Mouse (Mus musculus): ENCODE measurements around the gene Pik3ap1. TPM values are rescaled to one million over a fixed set of nuclear protein-coding genes. Genes with fewer than 3 reads are reported as not detected.
A peak's percentile ranks its signal among the peaks of the same experiment; 100 is the strongest.

The Pik3ap1 gene
- polyA plus RNA-seq, 1 experiment from 2014 or later = 1.3 TPM

DNA sequence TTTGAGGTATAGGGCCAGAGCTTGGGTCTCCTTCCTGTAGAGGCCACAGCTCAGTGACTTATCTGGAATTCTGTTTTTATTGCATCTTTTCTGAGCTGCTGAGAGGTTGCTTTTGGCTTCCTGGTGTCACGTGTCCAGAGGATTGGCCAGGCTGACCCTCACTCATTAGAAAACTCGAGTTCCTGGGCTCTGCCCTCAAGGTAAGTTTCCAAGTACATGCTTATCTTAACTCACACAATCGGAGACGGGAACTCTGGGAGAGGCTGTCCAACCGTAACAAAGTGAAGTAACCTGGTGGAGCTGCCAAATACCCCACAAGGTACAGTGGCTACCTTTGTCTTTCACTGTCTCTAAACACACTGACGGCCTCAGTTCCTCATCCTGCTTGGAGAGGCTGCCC is 81.5 kb downstream of the Pik3ap1 start:
- 38% methylated on average over 6 of the region's 6 CpGs for WGBS
- H3K9me3 ChIP-seq (replicated peaks) = no peaks in the 10 kb centered on the region
- no peak for ATAC-seq (ENCODE audit: insufficient number of reproducible peaks, low FRiP score)
- no peak overlapping the region for H3K4me2 ChIP-seq
- no peak overlapping the region for H3K4me3 ChIP-seq
- H3K27ac ChIP-seq (ENCODE audit: poor library complexity, severe bottlenecking) = no peak overlapping the region
- H3K36me3 ChIP-seq = no peaks in the 10 kb centered on the region
- no peaks in the 10 kb centered on the region for H3K27me3 ChIP-seq (replicated peaks)
- peaks cover 5% of the 10 kb centered on the region; the same call in 1 of the 2 replicates for H3K4me1 ChIP-seq (replicated peaks)
- H3K9ac ChIP-seq = no peak overlapping the region

DNA sequence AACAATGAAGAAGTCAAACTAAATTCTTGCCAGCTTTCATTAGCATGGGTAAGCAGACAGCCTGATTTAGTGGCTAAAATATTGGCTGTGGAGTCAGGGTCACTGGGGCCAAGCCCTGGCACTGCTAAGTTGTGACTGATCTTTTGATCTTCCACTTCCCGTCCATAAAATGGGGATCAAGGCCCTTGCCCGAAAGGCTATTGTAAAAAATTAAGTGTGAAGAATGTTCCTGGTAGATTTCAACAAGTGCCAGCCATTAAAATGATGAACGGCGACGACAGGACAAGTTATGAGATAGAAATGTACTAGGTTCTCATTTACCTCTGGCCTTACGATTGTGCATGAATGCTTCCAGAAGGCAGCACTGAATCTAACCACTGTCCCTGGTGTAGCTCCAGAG is 83.0 kb downstream of the Pik3ap1 start:
- peaks cover 5% of the 10 kb centered on the region; the same call in 1 of the 2 replicates for H3K4me1 ChIP-seq (replicated peaks)
- no peak overlapping the region for H3K4me2 ChIP-seq
- H3K9ac ChIP-seq = no peak overlapping the region
- H3K36me3 ChIP-seq = no peaks in the 10 kb centered on the region
- no peaks in the 10 kb centered on the region for H3K9me3 ChIP-seq (replicated peaks)
- no peak overlapping the region for H3K4me3 ChIP-seq
- 0 out of 2 replicates have a peak, but pooled peaks cover 3% of the 10 kb centered on the region for H3K27me3 ChIP-seq (replicated peaks)
- ATAC-seq (ENCODE audit: insufficient number of reproducible peaks, low FRiP score) = no peak
- no peak overlapping the region for H3K27ac ChIP-seq (ENCODE audit: poor library complexity, severe bottlenecking)
- WGBS = 72% methylated on average over 6 of the region's 6 CpGs

DNA sequence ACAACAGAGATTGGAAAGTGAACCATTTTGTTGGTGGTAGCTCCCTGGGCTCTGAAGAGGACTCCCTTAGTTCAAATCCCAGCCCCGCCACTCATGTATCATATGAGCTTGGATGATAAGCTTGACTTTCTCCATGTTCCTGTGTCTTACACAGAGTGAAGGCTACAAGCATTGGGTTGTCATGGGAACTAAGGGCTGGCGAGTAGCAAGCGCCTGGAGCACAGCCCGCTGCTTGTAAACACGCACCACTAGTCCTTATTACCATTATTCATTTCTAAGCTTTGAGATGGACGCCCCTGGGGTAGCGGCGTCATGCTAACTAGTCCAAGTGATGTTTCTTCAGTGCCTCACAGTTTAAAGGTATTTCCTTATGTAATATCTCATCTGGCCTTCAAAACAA is 85.5 kb downstream of the Pik3ap1 start:
- ATAC-seq (ENCODE audit: insufficient number of reproducible peaks, low FRiP score) = no peak
- 81% methylated on average over 8 of the region's 8 CpGs for WGBS
- H3K4me1 ChIP-seq (replicated peaks) = peaks cover 5% of the 10 kb centered on the region; the same call in 1 of the 2 replicates
- 0 out of 2 replicates have a peak, but pooled peaks cover 3% of the 10 kb centered on the region for H3K27me3 ChIP-seq (replicated peaks)
- no peak overlapping the region for H3K4me2 ChIP-seq
- H3K9me3 ChIP-seq (replicated peaks) = no peaks in the 10 kb centered on the region
- no peak overlapping the region for H3K4me3 ChIP-seq
- no peak overlapping the region for H3K9ac ChIP-seq
- H3K36me3 ChIP-seq = no peaks in the 10 kb centered on the region
- no peak overlapping the region for H3K27ac ChIP-seq (ENCODE audit: poor library complexity, severe bottlenecking)

DNA sequence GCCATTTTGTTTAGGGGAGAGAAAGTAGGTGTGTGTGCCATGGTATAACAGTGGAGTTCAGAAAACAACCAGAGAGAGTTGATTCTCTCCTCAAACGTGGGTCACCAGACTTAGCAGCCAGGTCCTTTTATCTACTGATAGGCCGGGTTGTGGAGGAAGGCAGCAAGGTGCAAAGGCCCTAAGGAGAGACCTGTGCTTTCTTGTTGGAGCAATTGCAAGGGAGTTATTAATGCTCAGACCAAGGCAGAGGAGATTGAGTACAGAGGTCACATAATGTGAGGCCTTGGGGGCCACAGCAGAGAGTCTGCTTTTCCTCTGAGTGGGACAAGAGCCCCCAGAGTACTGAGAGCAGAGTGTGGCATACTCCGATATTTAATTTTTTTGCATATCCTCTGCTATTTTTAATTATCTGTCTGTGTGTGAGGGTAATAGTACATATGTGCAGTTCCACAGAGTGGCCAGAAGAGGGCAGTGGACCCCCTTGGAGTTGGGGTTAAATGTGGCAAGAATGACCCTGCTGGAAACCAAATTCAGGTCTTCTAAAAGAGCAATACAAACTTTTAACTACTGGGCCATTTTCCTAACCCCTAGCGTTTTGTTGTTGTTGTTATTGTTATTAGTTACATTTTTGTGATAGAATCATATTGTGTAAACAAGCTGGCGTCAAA is 93.8 kb downstream of the Pik3ap1 start:
- ATAC-seq (ENCODE audit: insufficient number of reproducible peaks, low FRiP score) = no peak
- WGBS = 58% methylated on average over 5 of the region's 5 CpGs
- Histone ChIP-seq H3K27ac (ENCODE audit: poor library complexity, severe bottlenecking) (no peak overlapping the region), H3K4me1 (replicated peaks) (peaks cover 7% of the 10 kb centered on the region), H3K36me3 (no peaks in the 10 kb centered on the region), H3K4me2 (no peak overlapping the region), H3K27me3 (replicated peaks) (no peaks in the 10 kb centered on the region), H3K9ac (no peak overlapping the region), H3K4me3 (no peak overlapping the region), H3K9me3 (replicated peaks) (no peaks in the 10 kb centered on the region)

DNA sequence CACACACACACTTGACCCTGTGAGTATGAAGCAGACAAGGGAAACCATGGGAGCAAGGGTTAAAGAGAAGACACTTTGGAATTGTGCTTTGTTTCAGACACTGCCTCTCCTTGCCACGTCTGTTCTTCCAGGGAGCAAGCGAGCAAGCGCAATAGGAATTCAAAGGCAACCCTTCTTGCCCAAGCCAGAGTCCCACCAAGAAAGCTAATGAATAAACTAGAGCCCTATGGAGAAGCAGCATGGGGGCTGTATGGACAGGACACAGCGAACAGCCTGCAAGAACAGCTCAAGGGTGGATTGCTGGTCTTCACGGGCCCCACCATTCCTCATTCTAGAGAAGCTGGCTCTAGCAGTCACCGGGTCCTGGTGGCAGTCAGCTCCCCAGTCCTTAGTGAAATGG is 96.3 kb downstream of the Pik3ap1 start:
- H3K4me2 ChIP-seq = no peak overlapping the region
- H3K9me3 ChIP-seq (replicated peaks) = no peaks in the 10 kb centered on the region
- H3K4me3 ChIP-seq = no peak overlapping the region
- no peaks in the 10 kb centered on the region for H3K27me3 ChIP-seq (replicated peaks)
- H3K9ac ChIP-seq = no peak overlapping the region
- no peak for ATAC-seq (ENCODE audit: insufficient number of reproducible peaks, low FRiP score)
- H3K4me1 ChIP-seq (replicated peaks) = peaks cover 18% of the 10 kb centered on the region
- H3K27ac ChIP-seq (ENCODE audit: poor library complexity, severe bottlenecking) = no peak overlapping the region
- WGBS = 70% methylated on average over 6 of the region's 6 CpGs
- H3K36me3 ChIP-seq = no peaks in the 10 kb centered on the region

DNA sequence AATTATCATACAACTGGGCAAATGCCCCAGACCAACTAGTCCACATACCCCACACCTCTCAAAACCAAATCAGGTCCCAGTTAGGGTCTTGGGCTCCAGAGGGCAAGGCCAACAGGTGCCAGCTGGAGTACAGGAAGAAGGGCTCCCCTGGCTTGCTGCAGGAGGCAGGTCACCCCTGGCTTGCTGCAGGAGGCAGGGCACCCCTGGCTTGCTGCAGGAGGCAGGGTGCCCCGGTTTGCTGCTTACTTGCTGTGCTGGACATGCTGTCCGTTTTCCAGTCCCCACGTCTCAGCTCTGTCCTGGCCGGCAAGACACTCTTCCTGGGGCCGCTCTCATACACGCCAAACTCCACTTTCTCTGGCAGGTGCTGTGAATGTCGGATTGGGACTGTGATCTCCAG is 97.7 kb downstream of the Pik3ap1 start:
- Histone ChIP-seq H3K27me3 (replicated peaks) (no peaks in the 10 kb centered on the region), H3K36me3 (no peaks in the 10 kb centered on the region), H3K27ac (ENCODE audit: poor library complexity, severe bottlenecking) (no peak overlapping the region), H3K9me3 (replicated peaks) (no peaks in the 10 kb centered on the region), H3K9ac (no peak overlapping the region), H3K4me3 (no peak overlapping the region), H3K4me1 (replicated peaks) (peaks cover 28% of the 10 kb centered on the region), H3K4me2 (no peak overlapping the region)
- ATAC-seq (ENCODE audit: insufficient number of reproducible peaks, low FRiP score) = no peak
- 78% methylated on average over 7 of the region's 7 CpGs for WGBS

DNA sequence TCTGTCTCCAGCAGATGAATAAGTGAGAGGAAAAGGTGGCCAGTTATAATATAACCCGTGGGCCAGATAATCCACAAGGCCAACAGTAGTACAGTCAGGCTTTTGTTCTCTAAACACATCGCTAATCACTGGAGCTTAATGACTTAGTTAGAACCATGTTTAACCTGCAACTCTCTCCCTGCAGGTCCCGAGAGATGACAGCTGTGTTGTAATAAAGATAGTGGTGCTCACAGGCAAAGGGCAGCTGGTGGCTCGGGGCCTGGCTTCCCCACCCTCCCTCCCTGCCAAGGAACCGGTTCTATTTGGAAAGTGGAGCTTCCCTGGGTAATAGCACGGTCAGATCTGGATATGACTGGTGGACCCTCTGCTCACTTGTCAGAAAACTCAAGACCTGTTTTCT is 100.4 kb downstream of the Pik3ap1 start:
- no peak for ATAC-seq (ENCODE audit: insufficient number of reproducible peaks, low FRiP score)
- 26% methylated on average over 6 of the region's 6 CpGs for WGBS
- no peaks in the 10 kb centered on the region for H3K27me3 ChIP-seq (replicated peaks)
- no peak overlapping the region for H3K4me2 ChIP-seq
- no peak overlapping the region for H3K27ac ChIP-seq (ENCODE audit: poor library complexity, severe bottlenecking)
- H3K9me3 ChIP-seq (replicated peaks) = no peaks in the 10 kb centered on the region
- no peak overlapping the region for H3K9ac ChIP-seq
- H3K36me3 ChIP-seq = no peaks in the 10 kb centered on the region
- peaks cover 32% of the 10 kb centered on the region for H3K4me1 ChIP-seq (replicated peaks)
- no peak overlapping the region for H3K4me3 ChIP-seq

DNA sequence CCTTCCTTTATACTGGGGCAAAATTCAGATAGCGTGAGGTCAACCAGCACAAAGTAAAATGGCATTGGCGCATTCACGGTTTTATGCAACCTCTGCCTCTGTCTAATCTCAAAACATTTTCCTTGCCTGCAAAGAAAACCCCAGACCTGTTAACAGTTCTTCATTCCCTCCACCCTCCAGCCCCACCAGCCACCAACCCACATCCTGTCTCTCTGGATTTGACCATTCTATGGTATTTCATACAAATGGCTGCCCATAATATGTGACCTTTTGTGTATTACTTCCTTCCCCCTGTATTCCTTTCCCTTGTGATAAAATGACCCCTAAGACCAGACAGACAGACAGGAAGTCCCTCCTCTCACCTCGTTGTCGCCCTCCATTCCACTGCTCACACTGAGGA is 102.2 kb downstream of the Pik3ap1 start:
- Histone ChIP-seq H3K9me3 (replicated peaks) (no peaks in the 10 kb centered on the region), H3K27ac (ENCODE audit: poor library complexity, severe bottlenecking) (no peak overlapping the region), H3K4me1 (replicated peaks) (peaks cover 25% of the 10 kb centered on the region), H3K4me2 (peak overlapping the region; percentile 48), H3K27me3 (replicated peaks) (no peaks in the 10 kb centered on the region), H3K4me3 (no peak overlapping the region), H3K9ac (no peak overlapping the region), H3K36me3 (no peaks in the 10 kb centered on the region)
- WGBS = 45% methylated on average over 5 of the region's 5 CpGs
- peak; percentile 9; the same call in 1 of the 2 replicates for ATAC-seq (ENCODE audit: insufficient number of reproducible peaks, low FRiP score)

DNA sequence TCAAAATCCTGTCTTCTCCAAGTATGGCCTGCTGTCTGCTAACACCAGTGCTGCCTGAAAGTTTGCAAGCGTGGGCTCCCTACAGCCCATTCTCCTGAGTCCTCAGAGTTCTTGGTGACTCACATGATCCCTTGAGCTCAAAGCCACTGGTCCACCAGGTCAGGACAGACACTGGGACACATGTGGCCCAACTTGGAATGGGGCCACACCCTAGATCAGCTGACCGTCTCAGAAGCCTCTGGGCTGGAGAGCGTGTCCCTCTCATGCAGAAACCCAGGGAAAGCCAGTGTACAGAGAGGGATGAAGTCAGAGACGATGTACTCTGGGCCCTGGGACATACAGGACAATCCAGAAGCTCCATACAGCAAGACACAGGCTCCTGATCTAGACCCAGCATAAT is 102.7 kb downstream of the Pik3ap1 start:
- no peaks in the 10 kb centered on the region for H3K27me3 ChIP-seq (replicated peaks)
- 77% methylated on average over 4 of the region's 4 CpGs for WGBS
- H3K27ac ChIP-seq (ENCODE audit: poor library complexity, severe bottlenecking) = no peak overlapping the region; the same call in 1 of the 2 replicates
- ATAC-seq (ENCODE audit: insufficient number of reproducible peaks, low FRiP score) = no peak; the same call in 1 of the 2 replicates
- H3K4me2 ChIP-seq = peak overlapping the region; percentile 48; the same call in 1 of the 2 replicates
- no peak overlapping the region for H3K9ac ChIP-seq
- no peaks in the 10 kb centered on the region for H3K9me3 ChIP-seq (replicated peaks)
- no peaks in the 10 kb centered on the region for H3K36me3 ChIP-seq
- no peak overlapping the region for H3K4me3 ChIP-seq
- peaks cover 25% of the 10 kb centered on the region for H3K4me1 ChIP-seq (replicated peaks)

DNA sequence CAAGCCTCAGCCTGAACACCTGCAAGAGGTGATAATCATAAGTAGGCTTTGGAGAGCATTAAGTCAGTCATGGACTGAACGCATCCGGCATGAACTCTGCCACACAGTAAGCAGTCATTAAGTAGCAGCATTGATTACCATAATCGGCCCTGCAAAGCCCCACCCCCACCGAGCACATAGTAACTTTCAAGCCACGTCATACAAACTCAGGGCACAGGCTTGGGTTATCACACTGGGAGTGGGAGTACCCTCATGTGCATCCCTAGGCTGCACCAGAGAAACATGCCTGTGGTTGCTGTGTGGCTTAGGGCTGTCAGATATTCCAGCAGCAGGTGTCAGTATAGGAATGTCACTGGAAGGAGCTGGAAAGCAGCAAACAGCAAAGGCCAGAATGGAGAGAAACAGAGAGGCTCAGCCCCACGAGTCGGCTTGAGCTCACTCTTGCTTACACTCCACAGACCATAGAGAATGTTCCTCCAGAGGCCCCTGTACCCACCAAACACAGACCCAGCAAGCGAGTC is 105.1 kb downstream of the Pik3ap1 start:
- peaks cover 24% of the 10 kb centered on the region for H3K4me1 ChIP-seq (replicated peaks)
- no peak overlapping the region for H3K9ac ChIP-seq
- no peak overlapping the region for H3K27ac ChIP-seq (ENCODE audit: poor library complexity, severe bottlenecking)
- no peak for ATAC-seq (ENCODE audit: insufficient number of reproducible peaks, low FRiP score)
- 69% methylated on average over 8 of the region's 8 CpGs for WGBS
- H3K4me3 ChIP-seq = no peak overlapping the region
- no peaks in the 10 kb centered on the region for H3K9me3 ChIP-seq (replicated peaks)
- H3K4me2 ChIP-seq = no peak overlapping the region
- H3K36me3 ChIP-seq = no peaks in the 10 kb centered on the region
- H3K27me3 ChIP-seq (replicated peaks) = no peaks in the 10 kb centered on the region

DNA sequence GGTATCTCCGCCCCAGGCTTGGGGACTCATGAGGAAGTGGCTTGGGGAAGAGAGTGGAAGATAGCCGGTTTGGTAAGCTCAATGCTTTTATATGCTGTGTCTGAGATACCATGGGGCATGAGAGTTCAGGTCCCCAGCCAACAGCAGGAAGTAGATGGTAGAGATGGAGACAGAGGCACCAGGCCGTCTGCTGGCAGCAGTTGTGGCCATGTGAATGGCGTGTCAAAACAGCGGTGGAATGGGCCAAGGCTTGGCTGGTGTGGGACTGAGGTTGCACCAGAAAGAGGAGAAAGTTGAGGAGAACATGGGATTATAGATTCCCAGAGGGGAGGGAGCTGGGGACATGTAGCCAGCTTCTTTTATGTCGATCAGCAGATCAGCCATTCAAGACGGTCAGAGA is 106.3 kb downstream of the Pik3ap1 start:
- Histone ChIP-seq H3K27ac (ENCODE audit: poor library complexity, severe bottlenecking) (no peak overlapping the region), H3K4me2 (no peak overlapping the region), H3K9me3 (replicated peaks) (no peaks in the 10 kb centered on the region), H3K9ac (no peak overlapping the region), H3K4me1 (replicated peaks) (peaks cover 14% of the 10 kb centered on the region), H3K27me3 (replicated peaks) (no peaks in the 10 kb centered on the region), H3K36me3 (no peaks in the 10 kb centered on the region), H3K4me3 (no peak overlapping the region)
- WGBS = 66% methylated on average over 7 of the region's 7 CpGs
- no peak for ATAC-seq (ENCODE audit: insufficient number of reproducible peaks, low FRiP score)

DNA sequence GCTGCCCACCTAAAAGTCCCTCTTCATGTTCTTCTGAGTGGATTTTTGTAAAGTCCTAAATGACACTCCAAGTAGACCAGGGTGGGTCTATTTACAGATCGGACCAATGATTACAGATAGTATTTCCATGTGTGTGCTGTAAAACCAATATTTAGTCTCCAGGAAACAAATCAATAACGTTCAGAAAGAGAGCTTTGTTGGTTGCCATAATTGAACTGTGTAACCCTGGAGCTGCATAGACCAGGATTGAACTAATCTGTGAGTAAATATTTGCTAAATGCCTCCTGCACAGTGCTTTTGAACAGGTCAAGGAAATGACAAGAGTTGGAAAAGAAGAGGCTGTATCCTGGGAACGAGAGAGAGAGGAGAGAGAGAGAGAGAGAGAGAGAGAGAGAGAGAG is 109.3 kb downstream of the Pik3ap1 start:
- H3K4me1 ChIP-seq (replicated peaks) = no peaks in the 10 kb centered on the region
- no peak for ATAC-seq (ENCODE audit: insufficient number of reproducible peaks, low FRiP score)
- H3K27ac ChIP-seq (ENCODE audit: poor library complexity, severe bottlenecking) = no peak overlapping the region
- H3K9me3 ChIP-seq (replicated peaks) = no peaks in the 10 kb centered on the region
- H3K4me3 ChIP-seq = no peak overlapping the region
- H3K4me2 ChIP-seq = no peak overlapping the region
- H3K36me3 ChIP-seq = no peaks in the 10 kb centered on the region
- no peaks in the 10 kb centered on the region for H3K27me3 ChIP-seq (replicated peaks)
- 60% methylated on average over 3 of the region's 3 CpGs for WGBS
- no peak overlapping the region for H3K9ac ChIP-seq
